Mouse (Mus musculus) frontal cortex, postnatal 36 days (tissue): Measurements from ENCODE around the gene Smap2.
"Not testable (repeated sequence)": the region's sequence is repeated elsewhere in the genome, so short reads cannot be mapped to it uniquely, and the experiment has no call there.

Experiments used
- DNase-seq, 2 experiments: peaks; one replicate each; pipeline ENCODE4 v3.0.0; 2022; ENCODE audit warnings: low spot score in 2 of 2

Smap2 gene

DNA sequence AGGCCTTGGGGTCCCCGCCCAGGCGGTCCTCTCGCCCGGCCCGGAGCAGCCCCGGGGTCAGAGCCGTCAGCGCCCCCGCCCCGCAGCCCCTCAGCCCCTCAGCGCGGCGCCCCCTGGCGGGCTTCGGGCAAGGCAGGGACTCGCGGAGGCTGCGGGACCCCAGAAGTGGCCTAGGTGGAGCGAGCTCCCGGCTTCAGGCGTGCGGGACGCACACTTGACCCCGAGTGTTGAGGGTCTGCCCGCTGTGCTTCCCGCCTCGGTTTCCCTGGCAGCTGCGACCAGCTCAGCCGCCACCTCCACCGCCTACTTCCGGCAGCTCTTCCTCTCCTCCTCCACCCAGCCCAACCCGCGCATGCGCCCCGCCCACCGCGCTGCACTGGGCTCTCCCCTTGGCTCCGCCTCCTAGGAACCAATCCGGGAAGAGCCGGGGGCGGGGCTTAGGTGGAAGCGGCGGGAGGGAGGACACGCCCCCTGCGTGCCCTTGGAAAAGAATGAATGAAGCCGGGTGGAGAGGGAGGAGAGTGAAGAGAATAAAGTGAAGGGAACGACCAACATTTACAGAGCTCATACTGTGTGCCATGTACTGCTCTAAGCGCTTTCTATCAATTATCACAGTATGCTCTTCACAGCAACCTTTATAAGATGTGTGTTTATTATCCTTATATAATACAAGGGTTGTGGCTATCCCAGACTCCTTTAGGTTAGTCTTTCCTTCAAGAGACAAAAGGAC, at the start of gene Smap2:
Gene Smap2, minus strand, starts transcription at position 320 of the 730 bp plus-strand sequence.
- DNase-seq, result peak; percentile 97 to 99

DNA sequence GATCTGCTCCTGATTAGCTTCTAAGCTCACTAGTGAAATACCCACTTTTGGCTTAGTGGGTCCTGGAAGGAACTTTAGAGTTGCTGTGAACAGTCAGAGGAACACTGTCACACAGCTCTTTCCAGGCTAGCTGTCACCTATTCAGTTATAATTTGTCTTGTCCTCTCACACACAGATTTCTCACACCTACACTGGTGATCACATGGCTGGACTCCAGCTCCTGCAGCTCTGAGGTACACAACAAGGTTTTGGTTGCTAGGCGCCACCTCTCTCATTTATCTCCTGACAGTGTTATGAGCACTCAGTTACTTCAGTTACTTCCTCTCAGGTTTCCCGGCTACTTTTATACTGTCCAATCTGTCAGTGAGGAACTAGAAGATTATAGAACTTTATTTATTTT, 48.3 kb upstream of the Smap2 start:
- DNase-seq, result no peak

DNA sequence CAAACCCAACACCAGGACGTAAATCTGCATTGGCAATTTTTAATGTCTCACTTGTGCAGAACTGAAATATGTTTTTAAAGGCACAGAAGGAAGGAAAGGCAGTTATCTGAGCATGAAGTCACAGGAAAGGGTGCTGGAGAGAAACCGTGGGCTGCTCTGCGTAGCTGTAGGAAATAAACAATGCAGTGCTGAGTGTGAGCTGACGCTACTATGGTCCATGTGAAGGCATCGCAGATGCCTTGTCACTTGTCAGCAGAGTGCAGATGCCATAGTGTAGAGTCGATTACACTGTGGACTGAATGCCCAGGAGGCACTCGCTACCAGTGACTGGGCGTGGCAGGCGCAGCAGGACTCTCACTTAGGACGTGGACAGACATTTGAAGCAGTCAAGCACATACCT, 42.2 kb upstream of the Smap2 start:
- not testable (repeated sequence) for DNase-seq

DNA sequence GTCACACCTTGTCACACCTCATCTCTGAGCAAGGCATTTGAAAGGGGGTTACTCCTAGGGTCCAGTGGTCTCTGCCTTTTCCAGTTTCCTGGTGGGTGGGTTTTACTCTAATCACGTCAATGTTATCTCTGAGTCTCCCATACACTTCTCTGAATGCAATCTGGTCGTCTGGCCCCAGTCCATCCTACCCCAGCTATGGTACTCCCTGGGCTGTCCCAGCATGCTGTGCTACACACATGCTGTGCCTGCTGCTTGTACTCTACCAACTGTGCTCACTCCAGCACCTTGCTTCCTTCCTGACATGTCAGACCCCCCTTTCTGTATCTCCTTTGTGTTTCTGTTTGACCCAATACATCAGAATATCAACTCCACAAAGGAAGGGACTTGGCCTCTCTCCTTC, 40.0 kb upstream of the Smap2 start:
- DNase-seq, result no peak

DNA sequence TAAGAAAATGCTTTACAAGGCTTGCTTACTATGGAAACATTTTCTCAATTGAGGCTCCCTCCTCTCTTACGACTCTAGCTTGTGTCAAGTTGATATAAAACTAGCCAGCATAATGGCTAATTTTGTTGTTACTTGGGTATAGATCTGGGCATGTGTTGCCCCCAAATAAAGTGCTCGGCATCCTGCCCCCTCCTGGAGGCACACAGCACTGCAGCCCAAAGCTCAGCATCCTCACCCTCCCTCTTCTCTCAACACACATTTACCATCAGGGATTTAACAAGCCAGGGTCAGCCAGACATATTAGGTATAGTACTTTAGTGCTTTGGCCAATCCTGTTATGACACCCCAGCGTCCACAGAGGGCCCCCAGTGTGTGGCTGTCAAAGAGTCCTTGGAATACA, 39.3 kb upstream of the Smap2 start:
- no peak for DNase-seq

DNA sequence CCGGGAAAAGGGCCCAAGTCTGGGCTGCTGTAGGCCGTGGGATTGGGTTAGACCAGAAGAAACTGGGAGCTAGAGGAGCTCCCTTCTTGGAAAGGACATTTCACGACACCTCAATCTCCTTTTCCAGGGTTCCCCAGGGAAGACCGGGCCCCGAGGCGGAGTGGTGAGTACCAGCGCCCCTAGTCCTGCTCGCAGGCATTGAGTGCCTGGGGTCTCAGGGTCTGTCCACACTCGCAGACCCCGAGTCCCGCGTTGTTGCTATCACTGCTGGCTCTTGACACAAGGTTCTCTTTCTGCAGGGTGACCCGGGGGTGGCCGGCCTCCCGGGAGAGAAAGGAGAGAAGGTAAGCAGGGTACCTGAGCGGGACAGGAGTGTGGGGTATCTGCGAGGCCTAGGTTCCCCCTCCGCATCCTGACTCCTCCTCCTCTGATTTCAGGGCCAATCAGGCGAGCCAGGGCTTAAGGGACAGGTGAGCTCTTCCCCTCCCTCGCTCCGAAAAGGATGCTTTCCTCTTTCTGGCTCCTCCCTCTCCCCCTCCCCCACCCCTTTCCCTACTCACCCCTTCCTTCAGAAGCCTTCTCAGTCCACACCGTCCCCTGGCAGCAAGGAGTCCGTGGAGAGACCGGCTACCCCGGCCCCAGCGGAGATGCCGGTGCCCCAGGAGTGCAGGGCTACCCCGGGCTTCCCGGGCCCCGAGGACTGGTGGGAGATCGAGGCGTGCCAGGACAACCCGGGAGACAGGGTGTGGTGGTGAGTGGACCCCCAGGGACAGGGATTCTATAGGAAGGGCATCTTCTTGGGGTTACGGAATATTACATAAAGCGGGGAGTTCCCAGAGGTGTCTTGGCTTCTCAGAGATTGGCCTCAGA, 35.6 kb upstream of the Smap2 start:
- no peak for DNase-seq

DNA sequence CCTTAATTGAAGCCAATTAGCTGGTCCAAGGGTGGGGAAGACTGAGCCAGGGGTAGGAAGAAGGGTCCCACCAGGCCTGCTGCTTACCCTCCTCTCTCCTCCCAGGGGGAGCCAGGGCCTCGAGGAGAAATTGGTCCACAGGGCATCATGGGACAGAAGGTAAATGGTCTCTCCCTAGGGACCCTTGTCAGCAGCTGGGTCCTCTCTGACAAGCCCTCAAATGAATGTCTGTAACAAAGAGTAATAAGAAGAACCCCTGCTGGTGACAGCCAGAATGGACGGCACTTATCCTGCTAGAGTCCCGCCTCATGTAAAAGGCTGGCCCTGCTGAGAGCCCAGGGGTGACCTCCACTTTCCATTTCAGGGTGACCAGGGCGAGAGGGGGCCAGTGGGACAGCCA, 34.8 kb upstream of the Smap2 start:
- no peak for DNase-seq

DNA sequence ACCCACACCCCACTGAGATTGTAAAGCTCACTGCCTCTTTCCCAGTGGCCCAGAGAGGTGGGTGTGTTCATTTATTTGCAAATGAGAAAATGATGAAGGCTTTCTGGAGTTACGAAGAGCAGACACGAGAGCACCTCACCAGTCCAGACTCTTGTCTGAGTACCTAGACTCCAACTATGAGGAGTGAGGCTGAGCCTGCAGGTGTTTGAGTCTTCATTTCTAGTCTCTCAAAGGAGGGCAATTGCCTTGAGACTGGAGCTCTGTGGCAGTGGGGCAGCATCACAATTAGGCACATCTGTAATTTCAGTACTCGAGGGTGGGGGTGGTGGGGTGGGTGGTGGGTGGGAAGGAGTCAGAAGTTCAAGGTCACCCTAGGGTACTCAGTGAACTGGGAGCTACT, 25.9 kb upstream of the Smap2 start:
- no peak for DNase-seq

DNA sequence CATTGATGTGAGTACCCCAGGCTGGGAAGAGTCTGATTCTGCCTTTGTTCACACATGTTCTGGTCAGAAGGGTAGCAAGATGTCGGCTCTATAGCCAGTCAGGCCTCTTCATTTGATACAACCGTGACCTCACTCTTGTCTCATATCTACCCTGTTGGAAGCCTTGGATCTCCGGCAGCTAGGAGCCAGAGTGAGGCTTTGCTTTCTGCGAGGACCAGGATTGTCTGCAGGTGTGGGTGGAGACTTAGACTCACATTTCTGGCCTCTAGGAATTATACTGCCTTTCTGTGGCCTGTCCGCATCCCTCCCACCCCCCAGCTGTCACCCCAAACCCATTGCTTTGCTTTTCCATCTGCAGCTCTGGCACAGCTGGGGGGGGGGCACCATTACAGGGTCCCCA, 25.4 kb upstream of the Smap2 start:
- DNase-seq, result no peak

DNA sequence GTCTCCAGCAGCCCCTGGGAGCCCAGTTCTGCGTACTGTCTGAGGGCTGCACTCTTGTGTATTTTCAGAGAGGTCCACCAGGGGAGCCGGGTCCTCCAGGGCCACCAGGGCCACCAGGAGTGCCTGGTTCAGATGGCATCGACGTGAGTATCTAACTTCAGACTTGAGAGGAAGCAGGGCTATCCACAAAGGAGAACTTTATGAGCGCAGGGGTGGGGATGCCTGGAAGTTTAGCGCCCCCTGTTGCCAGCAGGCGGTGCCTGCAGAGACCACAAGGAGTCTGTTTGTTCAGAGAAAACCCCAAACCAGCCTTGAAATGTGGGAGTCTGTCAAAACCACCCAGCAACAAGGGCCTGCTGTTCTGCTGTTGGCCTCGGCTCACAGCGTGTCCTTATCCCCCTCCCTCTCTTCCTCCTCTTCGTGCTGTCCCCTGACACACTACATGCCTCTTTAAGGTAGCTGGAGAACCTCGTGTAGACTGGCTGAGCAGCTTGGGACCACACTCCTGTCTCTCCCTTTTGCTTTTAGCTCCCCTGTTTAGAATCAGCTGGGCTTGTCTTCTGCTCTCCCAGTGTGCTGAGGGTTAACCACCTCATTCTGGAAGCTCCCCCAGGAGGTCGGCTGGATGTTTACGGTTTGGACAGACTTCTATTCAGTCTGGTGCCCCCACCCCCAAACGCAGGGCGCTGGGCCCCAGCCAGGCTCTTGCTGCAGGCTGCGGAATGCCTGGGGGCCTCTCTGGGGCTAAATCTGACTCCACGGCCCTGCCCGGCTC, 24.0 kb upstream of the Smap2 start:
- DNase-seq, result peak; percentile 51 to 68

DNA sequence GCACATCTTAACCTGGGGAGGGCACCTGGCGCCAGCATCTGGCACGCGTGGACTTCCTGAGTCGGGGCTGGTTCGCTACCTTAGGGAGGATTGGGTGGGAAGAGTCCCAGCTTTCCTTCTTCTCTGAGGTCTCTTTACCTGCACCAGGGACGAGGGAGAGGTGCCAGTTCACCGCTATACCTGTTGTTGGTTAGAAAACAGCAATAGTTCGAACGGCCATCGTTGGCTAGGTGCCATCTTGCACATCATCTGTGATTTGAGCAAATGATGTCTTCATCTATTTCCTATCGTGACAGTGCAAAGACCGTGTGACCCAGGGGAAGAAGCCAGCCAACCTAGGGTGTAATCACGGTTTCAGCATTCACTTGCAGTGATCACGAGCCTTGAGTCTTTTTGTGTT, 23.3 kb upstream of the Smap2 start:
- no peak for DNase-seq

DNA sequence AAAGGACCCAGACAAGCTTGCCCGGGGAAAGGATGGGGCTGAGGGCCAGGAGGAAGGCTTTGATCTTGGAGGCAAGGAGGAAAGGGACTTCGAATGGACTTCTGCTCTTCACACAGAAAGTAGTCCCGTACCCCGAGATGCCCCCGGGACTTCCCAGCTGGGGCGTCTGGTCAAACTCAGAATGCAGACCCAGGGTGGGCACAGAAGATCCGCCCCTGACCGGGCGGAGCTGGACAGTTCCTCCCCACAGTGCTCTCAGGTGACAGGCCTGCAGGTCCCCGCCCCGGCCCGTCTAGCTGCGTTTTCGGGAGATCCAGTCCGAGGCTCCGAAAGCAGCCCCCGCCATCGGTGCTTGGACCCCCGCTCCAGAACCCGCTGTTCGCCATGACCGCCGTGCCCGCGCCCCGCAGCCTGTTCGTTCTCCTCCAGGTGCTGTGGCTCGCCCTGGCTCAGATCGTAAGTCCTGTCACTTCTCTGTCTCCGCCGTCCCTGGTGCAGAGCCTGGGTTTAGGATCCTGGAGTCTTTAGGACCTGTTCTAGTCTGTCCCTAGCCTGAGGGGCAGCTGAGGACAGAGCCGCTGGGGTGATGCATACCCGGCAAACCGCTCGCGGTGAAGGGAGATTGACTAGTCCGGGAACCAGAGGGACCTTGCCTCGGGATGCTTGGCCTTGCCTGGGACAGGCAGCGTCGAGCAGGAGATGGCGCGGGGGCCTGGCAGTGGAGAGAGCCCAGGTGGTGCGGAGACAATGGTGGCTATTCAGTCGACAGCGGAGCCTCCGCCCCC, 22.5 kb upstream of the Smap2 start, which contains the start of gene Col9a2:
Gene Col9a2, plus strand, starts transcription at position 55 of the 785 bp plus-strand sequence.
- DNase-seq, result no peak

DNA sequence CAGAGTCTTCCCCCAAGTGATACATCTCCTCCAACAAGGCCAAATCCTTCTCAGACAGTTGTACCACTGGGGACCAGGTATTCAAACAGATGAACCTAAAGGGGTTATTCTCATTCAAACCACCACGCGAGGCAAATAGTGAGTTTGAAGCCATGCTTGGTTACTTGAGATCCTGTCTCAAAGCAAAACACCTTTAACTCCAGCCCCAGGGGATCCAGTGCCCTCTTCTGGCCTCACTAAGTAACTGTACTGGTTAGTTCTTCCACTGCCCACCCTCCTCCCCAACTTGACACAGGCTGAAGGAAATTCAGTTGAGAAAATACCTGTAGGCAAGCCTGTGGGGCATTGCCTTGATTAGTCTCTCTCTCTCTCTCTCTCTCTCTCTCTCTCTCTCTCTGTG, 16.0 kb upstream of the Smap2 start:
- no peak for DNase-seq

DNA sequence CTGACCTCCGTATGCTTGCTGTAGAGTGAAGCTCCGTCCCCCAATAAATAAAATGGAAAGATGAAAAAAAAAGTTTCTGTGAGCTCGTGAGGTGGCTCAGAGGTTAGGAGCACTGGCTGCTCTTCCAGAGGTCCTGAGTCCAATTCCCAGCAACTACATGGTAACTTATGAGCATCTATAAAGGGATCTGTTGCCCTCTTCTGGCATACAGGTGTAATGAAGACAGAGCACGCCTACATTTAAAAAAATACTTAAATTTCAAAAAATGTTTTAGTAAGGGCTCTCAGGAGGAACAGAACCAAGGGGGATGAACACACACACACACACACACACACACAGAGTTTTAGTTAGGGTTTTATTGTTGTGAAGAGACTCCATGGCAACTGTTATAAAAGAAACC, 14.4 kb upstream of the Smap2 start:
- DNase-seq, result no peak

DNA sequence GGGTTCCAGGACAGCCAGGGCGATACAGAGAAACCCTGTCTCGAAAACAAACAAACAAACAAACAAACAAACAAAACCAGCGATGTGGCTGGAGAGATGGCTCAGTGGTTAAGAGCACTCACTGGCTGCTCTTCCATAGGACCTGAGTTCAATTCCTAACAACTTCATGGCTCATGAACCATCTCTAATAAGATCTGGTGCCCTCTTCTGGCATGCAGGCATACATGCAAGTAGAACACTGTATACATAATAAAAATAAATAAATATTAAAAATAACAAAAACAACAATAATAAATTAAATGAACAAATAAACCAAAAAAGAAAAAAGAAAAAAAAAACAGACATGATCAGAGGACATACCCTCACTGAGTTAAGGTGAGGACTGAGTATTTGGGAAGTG, 12.6 kb upstream of the Smap2 start:
- no peak for DNase-seq

DNA sequence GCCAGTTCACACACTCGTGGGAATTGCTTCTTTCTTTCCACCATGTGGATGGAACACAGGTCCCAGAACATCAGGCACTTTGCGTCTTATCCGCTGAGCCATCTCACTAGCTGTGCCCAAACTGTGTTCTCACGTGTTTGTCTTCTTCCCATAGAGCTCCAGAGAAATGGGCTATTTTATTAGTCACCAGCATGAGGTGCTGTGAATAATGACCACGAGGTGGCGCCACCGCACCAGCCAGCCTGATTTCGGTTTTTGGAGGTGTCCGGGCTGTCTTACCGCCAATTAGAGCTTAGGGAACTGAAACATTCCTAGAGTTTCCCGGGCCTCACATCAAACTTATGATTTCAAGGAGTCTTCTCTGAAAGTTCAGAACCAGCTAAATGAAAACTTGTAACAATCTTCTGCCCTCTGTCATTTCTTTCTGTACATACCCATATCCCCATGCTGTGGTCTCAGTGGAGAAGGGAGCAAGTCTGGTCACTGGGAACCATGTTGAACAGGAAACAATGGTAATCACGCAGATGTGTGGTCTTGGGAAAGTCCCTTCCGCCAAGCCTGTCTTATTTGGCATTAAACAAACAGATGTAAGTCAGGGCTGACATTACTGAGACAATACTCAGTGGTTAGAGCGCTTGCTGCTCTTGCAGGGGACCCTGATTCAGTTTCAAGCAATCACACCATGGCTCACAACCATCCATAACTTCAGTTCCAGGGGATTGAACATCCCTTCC, 11.8 kb upstream of the Smap2 start:
- peak; percentile 43 to 60 for DNase-seq

DNA sequence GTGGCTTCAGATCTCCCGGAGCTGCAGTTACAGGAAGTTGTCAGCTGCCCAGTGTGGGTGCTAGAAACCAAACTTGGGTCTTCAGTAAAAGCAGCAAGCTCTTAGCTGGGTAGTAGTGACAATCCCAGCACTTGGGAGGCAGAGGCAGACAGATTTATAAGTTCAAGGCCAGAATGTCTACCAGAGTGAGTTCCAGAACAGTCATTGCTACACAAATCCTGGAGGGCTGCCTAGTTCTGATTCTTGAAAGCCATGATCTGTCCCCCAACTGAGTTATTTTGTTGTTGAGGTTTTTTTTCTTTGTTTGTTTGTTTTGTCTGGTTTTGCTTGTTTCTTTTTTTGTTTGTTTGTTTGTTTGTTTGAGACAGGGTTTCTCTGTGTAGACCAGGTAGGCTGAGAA, 11.1 kb upstream of the Smap2 start:
- no peak for DNase-seq

DNA sequence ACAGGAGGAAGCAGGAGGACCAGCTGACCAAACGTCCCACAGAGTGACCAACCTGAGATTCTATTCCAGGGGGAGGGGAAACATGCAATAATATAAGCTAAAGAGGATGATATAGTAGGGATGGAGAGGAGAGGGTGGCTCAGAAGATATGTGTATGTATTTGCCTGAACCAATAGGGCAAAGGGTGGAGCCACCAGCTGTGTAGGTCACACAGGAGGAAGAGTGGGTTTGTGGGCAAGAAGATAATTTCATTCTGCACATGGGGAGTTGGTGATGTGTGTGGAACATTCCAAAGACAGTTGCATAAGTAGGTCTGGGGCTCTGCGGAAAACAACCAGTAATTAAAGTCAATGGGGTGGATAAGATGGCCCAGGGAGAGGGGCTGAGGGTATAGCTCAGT, 8.6 kb upstream of the Smap2 start:
- no peak for DNase-seq

DNA sequence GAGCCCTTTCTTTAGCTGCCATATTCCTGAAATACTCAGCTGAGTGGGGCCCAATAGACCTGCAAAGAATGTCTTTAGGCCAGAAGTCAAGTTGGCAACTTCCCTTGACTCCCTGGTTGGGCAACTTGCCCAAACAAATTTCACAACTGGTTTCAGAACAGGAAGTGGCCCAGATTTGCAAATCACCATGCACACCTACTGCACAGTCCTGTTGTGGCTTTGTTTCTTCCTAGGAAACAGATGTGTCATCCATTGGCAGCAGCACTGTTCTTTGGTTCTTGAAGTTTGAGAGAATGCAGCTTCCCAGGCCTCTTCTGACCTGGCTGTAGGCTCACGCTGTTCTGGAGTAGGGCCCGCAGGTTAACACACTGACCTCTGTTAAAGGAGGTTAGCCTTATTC, 6.9 kb upstream of the Smap2 start:
- DNase-seq, result no peak

DNA sequence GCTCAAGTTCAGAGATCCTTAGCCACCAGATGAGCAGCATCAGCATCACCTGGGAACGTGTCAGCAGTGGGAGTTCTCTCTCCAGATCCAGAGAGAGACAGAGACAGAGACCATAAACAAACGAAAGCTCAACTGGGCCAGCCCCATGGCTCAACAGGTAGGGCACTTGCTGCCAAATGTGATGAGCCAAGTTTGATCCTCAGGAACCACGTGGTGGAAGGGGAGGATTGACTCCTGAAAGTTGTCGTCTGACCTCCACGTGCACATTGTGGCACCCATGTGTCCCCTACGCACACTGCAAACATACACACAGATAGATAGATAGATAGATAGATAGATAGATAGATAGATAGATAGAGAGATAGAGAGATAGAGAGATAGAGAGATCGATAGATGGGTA, 6.4 kb upstream of the Smap2 start:
- DNase-seq, result no peak

DNA sequence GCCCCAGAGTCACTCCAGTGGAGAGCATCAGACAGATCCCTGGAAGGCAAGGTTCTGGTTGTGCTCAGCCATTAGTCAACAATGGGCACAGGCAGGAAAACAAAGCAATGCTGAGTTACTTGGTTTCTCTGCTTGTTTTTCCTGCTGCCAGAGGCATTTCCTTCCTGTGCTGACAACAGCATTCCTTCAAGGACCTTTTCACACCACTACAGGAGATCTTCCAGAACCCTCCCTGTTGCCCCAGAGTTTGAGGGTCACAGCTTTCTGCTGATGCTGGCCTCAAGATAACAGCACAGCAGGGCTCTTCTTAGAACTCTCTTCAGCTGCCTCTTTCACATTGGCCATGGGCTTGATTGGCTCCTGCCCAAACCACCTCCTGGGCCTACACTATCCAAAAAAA, 4.9 kb upstream of the Smap2 start:
- no peak for DNase-seq
